Mouse (Mus musculus): Measurements from ENCODE around the gene Gm8127. TPM values are rescaled to one million over a fixed set of nuclear protein-coding genes. Genes with fewer than 3 reads are reported as not detected.
"Not testable (repeated sequence)": the region's sequence is repeated elsewhere in the genome, so short reads cannot be mapped to it uniquely, and the experiment has no call there.

Gm8127 gene
- polyA plus RNA-seq (2015; fragmentation: Nextera tagmentation; extraction: Ambion mirVana), result not detected in 2 replicates

GRCm38 (mm10) chr14:43293503-43293902 lies at the start of gene Gm8127:
Gene Gm8127, minus strand, starts transcription at chr14:43293832.
- H3K36me3 ChIP-seq (ENCODE audit: control insufficient read depth, insufficient read depth); H3K4me1 ChIP-seq (ENCODE audit: control insufficient read depth, low read depth, low read length); ATAC-seq (ENCODE audit: low read depth); H3K9ac ChIP-seq (ENCODE audit: low read depth, low read length); H3K4me2 ChIP-seq (ENCODE audit: low read depth, low read length); H3K4me3 ChIP-seq (ENCODE audit: low read depth, low read length); H3K27me3 ChIP-seq (ENCODE audit: control insufficient read depth, insufficient read depth, low read depth, low read length); H3K9me3 ChIP-seq (replicated peaks; ENCODE audit: control insufficient read depth, low read length); H3K27ac ChIP-seq (ENCODE audit: low read length): not testable (repeated sequence)
- 55% methylated on average over 3 of the region's 3 CpGs for WGBS (ENCODE audit: insufficient replicate concordance)

GRCm38 (mm10) chr14:43337646-43338045 lies 44.0 kb upstream of the Gm8127 start:
- H3K27ac ChIP-seq (ENCODE audit: low read length); H3K9me3 ChIP-seq (replicated peaks; ENCODE audit: control insufficient read depth, low read length); ATAC-seq (ENCODE audit: low read depth); H3K4me3 ChIP-seq (ENCODE audit: low read depth, low read length); H3K9ac ChIP-seq (ENCODE audit: low read depth, low read length); H3K4me1 ChIP-seq (ENCODE audit: control insufficient read depth, low read depth, low read length); H3K36me3 ChIP-seq (ENCODE audit: control insufficient read depth, insufficient read depth); H3K27me3 ChIP-seq (ENCODE audit: control insufficient read depth, insufficient read depth, low read depth, low read length); H3K4me2 ChIP-seq (ENCODE audit: low read depth, low read length): not testable (repeated sequence)
- 29% methylated on average over 1 of the region's 1 CpGs for WGBS (ENCODE audit: insufficient replicate concordance)

DNA sequence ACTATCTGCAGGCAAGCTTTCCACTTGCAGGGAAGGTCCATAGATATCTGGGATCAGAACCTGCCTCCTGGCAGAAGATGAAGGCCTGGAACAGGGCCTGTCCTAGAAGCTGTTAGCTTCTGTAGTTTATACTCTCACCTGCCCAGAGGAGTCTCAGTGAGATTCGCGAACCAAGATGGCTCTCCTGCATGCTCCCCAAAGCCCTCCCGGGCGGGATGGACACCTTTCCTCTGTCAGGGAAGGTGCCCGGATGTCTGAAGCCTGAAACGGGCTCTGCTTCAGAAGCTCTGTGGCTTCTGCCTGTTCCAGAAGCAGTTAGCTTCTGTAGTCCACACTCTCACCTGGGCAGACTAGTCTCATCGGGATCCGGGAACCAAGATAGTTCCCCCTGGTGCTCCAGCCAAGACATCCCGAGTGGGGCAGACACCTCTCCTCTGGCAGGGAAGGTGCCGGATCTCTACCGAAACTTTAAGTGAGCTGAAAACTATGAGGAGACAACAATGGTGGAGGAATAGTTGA lies 37.8 kb upstream of the Gm8127 start:
- not testable (repeated sequence) for H3K4me3 ChIP-seq (ENCODE audit: low read depth, low read length); H3K9ac ChIP-seq (ENCODE audit: low read depth, low read length); H3K27me3 ChIP-seq (ENCODE audit: control insufficient read depth, insufficient read depth, low read depth, low read length); H3K36me3 ChIP-seq (ENCODE audit: control insufficient read depth, insufficient read depth); H3K27ac ChIP-seq (ENCODE audit: low read length); H3K9me3 ChIP-seq (replicated peaks; ENCODE audit: control insufficient read depth, low read length); ATAC-seq (ENCODE audit: low read depth); H3K4me2 ChIP-seq (ENCODE audit: low read depth, low read length); H3K4me1 ChIP-seq (ENCODE audit: control insufficient read depth, low read depth, low read length)
- WGBS (ENCODE audit: insufficient replicate concordance), result 67% methylated on average over 9 of the region's 11 CpGs

- not testable (repeated sequence) for ATAC-seq (ENCODE audit: low read depth); H3K9ac ChIP-seq (ENCODE audit: low read depth, low read length); H3K9me3 ChIP-seq (replicated peaks; ENCODE audit: control insufficient read depth, low read length); H3K4me1 ChIP-seq (ENCODE audit: control insufficient read depth, low read depth, low read length); H3K4me2 ChIP-seq (ENCODE audit: low read depth, low read length); H3K36me3 ChIP-seq (ENCODE audit: control insufficient read depth, insufficient read depth); H3K27ac ChIP-seq (ENCODE audit: low read length); H3K27me3 ChIP-seq (ENCODE audit: control insufficient read depth, insufficient read depth, low read depth, low read length); H3K4me3 ChIP-seq (ENCODE audit: low read depth, low read length)
- WGBS (ENCODE audit: insufficient replicate concordance), result 44% methylated on average over 1 of the region's 2 CpGs
Observed at GRCm38 (mm10) chr14:43328603-43329002, 35.0 kb upstream of the Gm8127 start.

DNA sequence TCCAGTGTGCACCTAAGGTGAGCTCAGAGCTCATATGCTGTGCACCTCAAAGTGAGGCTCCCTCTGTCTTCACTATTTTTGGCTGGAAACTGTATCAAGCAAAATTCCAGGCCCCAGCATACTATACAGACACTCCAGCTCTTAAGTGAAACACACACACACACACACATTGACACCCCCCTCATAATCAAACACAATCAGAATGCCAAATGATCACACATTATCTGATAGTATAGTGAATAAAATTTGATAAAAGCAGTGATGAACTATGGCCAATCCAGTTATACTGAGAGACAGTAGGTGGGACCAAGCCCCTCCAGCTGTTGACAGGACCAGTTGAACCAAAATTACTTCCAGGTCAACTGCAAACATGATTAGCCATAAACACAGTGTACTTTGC lies 25.9 kb upstream of the Gm8127 start:
- not testable (repeated sequence) for H3K4me2 ChIP-seq (ENCODE audit: low read depth, low read length); H3K27me3 ChIP-seq (ENCODE audit: control insufficient read depth, insufficient read depth, low read depth, low read length); H3K9me3 ChIP-seq (replicated peaks; ENCODE audit: control insufficient read depth, low read length); H3K27ac ChIP-seq (ENCODE audit: low read length); H3K4me3 ChIP-seq (ENCODE audit: low read depth, low read length); ATAC-seq (ENCODE audit: low read depth); H3K36me3 ChIP-seq (ENCODE audit: control insufficient read depth, insufficient read depth); H3K4me1 ChIP-seq (ENCODE audit: control insufficient read depth, low read depth, low read length); H3K9ac ChIP-seq (ENCODE audit: low read depth, low read length)

GRCm38 (mm10) chr14:43278681-43279080 lies 15.0 kb downstream of the Gm8127 start:
- WGBS (ENCODE audit: insufficient replicate concordance), result 74% methylated on average over 3 of the region's 3 CpGs

DNA sequence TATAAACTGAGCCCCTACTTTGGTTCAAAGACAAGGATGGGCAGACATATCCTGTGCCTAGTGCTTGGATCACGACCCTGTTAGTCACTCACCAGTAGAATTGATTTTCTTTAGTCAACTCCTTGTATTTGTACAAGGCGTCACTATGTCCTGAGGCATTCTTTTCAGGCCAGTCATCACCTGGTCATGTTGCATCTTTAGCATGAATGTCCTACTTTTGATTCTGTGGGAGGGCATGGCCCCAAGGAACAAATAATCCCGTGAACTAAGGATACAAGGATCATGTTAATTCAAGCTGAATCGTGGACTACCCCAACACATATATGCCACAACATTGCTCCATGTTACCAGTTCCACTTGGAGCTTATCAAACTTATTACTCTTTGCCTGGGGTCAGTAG lies 15.5 kb downstream of the Gm8127 start:
- not testable (repeated sequence) for H3K4me3 ChIP-seq (ENCODE audit: low read depth, low read length); H3K9me3 ChIP-seq (replicated peaks; ENCODE audit: control insufficient read depth, low read length); H3K27ac ChIP-seq (ENCODE audit: low read length); H3K27me3 ChIP-seq (ENCODE audit: control insufficient read depth, insufficient read depth, low read depth, low read length); H3K9ac ChIP-seq (ENCODE audit: low read depth, low read length); H3K4me2 ChIP-seq (ENCODE audit: low read depth, low read length); H3K4me1 ChIP-seq (ENCODE audit: control insufficient read depth, low read depth, low read length); H3K36me3 ChIP-seq (ENCODE audit: control insufficient read depth, insufficient read depth); ATAC-seq (ENCODE audit: low read depth)
- WGBS (ENCODE audit: insufficient replicate concordance), result 49% methylated on average over 4 of the region's 4 CpGs

More at GRCm38 (mm10) chr14:43278681-43279080, 15.0 kb downstream of the Gm8127 start:
- not testable (repeated sequence) for H3K4me1 ChIP-seq (ENCODE audit: control insufficient read depth, low read depth, low read length); H3K9ac ChIP-seq (ENCODE audit: low read depth, low read length); H3K4me2 ChIP-seq (ENCODE audit: low read depth, low read length); H3K27me3 ChIP-seq (ENCODE audit: control insufficient read depth, insufficient read depth, low read depth, low read length); H3K27ac ChIP-seq (ENCODE audit: low read length); H3K4me3 ChIP-seq (ENCODE audit: low read depth, low read length); H3K9me3 ChIP-seq (replicated peaks; ENCODE audit: control insufficient read depth, low read length); ATAC-seq (ENCODE audit: low read depth); H3K36me3 ChIP-seq (ENCODE audit: control insufficient read depth, insufficient read depth)

DNA sequence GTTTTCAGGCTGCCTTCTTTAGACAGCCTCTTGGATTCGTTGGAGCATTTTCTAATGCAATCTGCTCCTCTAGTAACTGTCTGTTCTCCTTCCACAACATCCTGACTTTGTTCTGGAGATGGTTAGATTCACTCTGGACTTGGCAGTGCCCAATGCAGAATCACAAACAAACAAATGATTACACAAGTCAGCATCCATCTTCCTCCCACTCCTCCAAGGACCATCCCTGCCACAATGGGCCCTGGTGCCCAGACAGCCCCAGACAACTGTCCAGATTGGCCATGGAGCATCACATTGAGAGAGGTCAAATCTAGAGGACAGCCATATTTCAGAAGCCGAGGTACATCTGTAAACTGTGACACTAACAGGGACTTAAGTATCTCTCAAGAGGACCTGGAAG lies 16.2 kb downstream of the Gm8127 start:
- H3K4me1 ChIP-seq (ENCODE audit: control insufficient read depth, low read depth, low read length); H3K9me3 ChIP-seq (replicated peaks; ENCODE audit: control insufficient read depth, low read length); H3K36me3 ChIP-seq (ENCODE audit: control insufficient read depth, insufficient read depth); H3K27ac ChIP-seq (ENCODE audit: low read length); ATAC-seq (ENCODE audit: low read depth); H3K4me3 ChIP-seq (ENCODE audit: low read depth, low read length); H3K4me2 ChIP-seq (ENCODE audit: low read depth, low read length); H3K27me3 ChIP-seq (ENCODE audit: control insufficient read depth, insufficient read depth, low read depth, low read length); H3K9ac ChIP-seq (ENCODE audit: low read depth, low read length): not testable (repeated sequence)
- WGBS (ENCODE audit: insufficient replicate concordance), result 34% methylated on average over 2 of the region's 2 CpGs

- not testable (repeated sequence) for H3K9ac ChIP-seq (ENCODE audit: low read depth, low read length); H3K4me1 ChIP-seq (ENCODE audit: control insufficient read depth, low read depth, low read length); H3K36me3 ChIP-seq (ENCODE audit: control insufficient read depth, insufficient read depth); H3K9me3 ChIP-seq (replicated peaks; ENCODE audit: control insufficient read depth, low read length); H3K4me2 ChIP-seq (ENCODE audit: low read depth, low read length); ATAC-seq (ENCODE audit: low read depth); H3K4me3 ChIP-seq (ENCODE audit: low read depth, low read length); H3K27ac ChIP-seq (ENCODE audit: low read length); H3K27me3 ChIP-seq (ENCODE audit: control insufficient read depth, insufficient read depth, low read depth, low read length)
- 45% methylated on average over 1 of the region's 1 CpGs for WGBS (ENCODE audit: insufficient replicate concordance)
Observed at GRCm38 (mm10) chr14:43275752-43276151, 17.9 kb downstream of the Gm8127 start.
